Mouse (Mus musculus): ENCODE measurements around the gene Nps.
"Not testable (repeated sequence)": the region's sequence is repeated elsewhere in the genome, so short reads cannot be mapped to it uniquely, and the experiment has no call there.

Gene Nps

GRCm38 (mm10) chr7:135258053-135258753 is at the start of gene Nps:
Gene Nps, plus strand, starts transcription at chr7:135258703.
- not testable (repeated sequence) for DNase-seq

DNA sequence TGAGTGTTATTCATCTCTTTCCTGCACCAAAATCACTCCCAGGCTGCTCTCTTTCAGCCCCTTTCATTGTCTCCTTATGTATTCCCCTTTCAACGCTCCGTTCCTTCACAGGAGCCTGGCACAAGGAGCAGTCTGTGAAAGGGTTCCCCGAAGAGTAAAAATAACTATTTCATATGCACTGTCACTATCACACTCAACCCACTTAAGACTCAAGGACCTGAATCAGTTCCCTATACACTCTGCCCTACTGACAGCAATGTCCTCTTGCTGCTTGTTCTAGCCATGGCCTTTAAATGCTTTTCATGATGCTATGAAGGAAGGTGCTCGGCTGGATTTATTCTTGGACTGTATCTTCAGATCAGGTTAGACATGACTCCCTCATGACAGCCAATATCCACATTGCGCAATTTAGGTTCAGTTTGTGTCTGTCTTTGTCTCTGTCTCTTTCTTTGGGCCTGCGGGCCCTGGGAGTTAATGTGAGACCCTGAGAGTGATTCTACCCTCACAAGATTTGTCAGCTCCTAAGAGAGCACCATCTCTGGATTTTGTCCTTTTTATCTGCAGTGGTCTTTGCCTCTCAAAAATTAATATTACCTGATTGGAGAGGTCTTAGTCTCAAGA is 49.4 kb upstream of the Nps start:
- no peak for DNase-seq

- DNase-seq: no peak
Measured at GRCm38 (mm10) chr7:135210296-135210695, 48.2 kb upstream of the Nps start.

- no peak for DNase-seq
Measured at GRCm38 (mm10) chr7:135210831-135211230, 47.7 kb upstream of the Nps start.

DNA sequence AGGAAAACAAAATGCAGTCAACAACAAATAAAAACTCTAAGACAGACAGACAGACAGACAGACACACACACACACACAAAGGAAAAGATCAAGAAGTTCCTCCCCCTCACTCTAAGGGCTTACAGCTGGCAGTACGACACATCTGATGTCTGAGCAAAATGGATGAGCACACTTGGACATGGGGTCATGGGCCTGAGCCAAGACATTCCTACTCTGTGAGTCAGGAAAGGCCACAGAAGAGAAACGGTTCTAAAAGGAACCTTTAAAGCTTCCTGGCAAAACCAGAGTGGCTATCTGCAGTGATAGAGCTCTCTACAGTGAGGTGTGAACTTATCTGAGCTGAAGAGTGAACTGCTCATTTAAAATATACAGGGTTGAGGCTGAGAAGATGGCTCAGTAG is 46.0 kb upstream of the Nps start:
- DNase-seq: no peak

DNA sequence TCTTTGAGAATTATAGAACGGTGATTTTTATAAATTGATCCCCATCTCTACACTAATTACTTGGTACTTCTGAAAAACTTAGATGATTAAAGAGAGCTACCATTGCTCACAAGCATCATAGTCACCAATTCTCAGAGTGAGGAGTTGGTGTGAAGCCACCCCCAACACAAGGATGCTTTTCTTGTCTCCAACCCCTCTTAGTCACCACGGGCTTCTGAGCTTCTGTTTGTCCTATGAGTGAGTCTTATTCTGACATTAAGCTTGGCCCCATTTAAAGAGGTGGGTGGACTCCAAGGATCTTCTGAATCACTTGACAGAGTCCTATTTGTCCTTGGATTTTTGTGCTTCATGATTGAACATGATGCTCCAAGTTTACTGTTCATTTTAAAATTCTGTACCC is 37.0 kb upstream of the Nps start:
- no peak for DNase-seq

DNA sequence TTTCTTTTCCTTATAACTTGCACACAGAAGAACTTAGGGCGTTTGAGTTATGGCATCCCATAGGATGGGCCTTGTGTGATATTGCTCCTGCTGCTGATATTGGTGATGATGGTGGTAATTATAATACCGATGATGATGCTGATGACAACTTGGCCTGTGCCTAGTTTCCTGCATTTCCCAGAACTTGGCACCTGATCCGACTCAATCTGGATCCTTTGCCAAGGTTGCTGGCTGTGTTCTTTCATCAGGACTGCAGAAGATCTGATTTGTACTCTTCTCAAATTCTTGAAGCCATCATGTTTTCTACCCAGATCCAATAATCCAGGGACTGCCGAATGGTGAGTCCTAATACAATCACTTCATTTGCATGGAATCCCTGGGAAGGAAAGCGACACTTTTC is 32.5 kb upstream of the Nps start:
- no peak for DNase-seq

DNA sequence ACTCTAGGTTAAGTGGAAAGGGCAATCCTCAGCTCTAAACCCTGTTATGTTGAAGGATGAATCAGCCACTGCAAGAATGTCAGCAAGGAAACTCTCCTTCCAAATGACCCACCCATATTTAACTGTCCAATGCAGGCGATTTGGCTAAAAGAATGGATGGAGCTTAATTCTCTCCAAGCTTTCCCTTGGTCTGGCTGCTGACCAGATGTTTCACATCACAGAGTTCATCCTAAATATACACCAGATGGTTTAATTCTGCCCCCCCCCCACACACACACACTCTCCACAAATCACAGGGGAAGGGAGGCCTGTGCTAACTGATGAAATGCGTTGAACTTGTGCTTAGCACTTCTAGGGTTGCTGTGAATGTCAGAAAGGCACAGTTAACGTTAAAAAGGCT is 21.4 kb upstream of the Nps start:
- no peak for DNase-seq

- DNase-seq: no peak
Measured at GRCm38 (mm10) chr7:135239441-135239840, 19.1 kb upstream of the Nps start.

DNA sequence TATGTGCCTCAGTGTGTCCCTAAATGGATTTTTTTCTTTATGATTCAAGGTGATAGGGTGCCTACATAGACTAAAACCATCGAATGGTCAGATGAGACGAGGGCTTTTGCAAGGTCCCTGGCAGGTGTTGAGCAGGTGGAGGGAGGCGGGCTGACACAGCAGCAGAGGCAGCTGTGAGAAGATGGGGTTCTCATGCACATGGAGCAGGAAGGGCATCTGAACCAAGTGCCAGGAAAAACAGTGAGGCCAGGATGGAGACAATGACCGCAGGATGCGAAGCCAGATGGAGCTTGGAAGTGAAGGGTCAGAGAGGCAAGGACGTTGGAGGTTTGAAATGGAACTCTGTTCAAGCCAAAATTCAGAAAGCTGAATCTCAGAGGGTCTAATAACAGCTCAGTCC is 18.5 kb upstream of the Nps start:
- DNase-seq: no peak

DNA sequence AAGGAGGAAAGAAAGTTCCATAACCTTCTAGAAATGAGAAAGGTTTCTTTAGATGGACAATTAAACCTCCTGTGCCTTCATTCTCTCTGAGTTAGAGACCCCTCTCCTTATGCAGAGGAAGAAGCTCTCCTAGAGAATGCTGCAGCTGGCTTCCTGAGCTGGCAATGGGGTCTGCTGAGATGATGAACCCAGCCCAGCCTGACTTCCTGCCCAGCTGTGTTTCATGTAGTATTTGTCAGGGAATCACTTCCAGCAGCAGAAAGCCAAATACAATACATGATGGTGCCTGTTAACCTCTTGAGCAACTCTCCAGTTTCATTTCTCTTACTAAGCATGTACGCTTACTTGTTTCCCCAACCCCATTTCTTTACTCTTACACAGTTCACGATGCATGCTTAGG is 17.9 kb upstream of the Nps start:
- DNase-seq: no peak

DNA sequence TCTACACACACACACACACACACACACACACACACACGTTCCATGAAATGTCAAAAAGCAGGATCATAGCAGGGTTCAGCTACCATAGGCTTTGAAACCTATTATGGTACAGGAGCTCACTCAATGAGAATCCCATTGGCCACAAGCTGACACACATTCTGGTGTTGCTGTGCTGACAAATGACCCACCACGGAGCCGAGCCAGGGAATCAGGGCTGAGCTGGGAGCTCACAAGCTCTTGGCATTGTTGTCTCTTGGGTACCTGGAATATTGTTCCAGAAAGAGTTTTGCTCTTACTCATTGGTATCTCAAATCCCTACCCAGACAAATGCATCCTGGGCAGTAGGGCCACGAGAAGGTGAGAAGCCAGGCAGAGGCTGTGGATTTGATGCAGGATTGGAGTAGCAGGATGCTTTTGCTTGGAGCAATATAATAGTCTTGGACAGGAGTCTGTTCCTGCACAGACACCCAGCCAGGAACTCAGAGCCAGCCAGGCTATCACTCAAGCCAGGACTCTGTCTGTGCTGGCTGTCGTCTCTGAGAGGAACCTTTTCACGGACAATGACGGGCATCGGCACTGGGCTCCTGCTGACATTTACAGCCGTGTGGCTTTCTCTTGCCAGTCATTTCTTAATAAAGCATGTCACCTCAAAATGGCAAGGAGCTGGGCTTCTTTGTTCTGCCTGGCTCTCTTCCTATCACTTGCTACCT is 14.2 kb upstream of the Nps start:
- no peak for DNase-seq

DNA sequence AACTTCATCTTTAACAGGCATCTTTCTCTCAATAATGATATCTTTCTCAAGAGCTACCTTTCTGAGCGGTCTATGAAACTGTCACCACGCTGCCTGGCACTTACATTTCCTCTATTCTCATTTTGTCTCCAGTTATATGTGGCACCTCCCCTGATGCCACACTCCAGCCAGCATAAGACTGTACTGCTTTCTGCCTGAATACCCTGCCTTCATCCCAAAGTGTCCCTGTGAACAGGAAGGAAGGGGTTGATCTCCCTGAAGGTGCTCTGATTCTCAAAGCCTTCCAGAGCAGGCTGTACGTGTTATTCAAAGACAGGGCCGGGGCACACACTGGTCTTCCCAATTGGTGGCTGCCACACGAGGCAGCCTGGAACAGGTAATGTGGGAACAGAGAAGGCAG is 12.1 kb upstream of the Nps start:
- DNase-seq: no peak

- no peak for DNase-seq
Measured at GRCm38 (mm10) chr7:135253249-135253648, 5.3 kb upstream of the Nps start.

- no peak for DNase-seq
Measured at GRCm38 (mm10) chr7:135254423-135254822, 4.1 kb upstream of the Nps start.

DNA sequence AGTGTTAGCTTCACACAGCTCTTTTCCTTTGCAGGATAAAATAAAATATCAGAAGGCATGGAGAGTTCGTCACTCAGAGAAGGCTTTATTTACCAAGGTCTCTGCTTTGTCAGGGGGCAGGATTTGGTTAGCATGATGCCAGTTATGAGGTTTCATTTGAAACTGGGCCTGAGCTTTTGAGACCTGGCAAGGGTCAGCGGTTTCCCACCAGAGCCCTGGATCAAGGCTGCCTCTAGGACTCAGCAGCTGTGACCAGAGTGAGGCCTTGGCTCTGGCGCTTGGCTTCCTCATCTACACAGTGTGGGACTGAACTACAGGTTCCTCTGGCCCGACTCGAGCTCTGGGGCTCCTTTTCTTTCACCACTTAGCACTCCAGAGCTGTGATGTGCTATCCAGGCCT is 12.5 kb downstream of the Nps start:
- no peak for DNase-seq

- DNase-seq: no peak
Measured at GRCm38 (mm10) chr7:135283212-135283611, 24.7 kb downstream of the Nps start.

- DNase-seq: no peak
Measured at GRCm38 (mm10) chr7:135289976-135290375, 31.5 kb downstream of the Nps start.

DNA sequence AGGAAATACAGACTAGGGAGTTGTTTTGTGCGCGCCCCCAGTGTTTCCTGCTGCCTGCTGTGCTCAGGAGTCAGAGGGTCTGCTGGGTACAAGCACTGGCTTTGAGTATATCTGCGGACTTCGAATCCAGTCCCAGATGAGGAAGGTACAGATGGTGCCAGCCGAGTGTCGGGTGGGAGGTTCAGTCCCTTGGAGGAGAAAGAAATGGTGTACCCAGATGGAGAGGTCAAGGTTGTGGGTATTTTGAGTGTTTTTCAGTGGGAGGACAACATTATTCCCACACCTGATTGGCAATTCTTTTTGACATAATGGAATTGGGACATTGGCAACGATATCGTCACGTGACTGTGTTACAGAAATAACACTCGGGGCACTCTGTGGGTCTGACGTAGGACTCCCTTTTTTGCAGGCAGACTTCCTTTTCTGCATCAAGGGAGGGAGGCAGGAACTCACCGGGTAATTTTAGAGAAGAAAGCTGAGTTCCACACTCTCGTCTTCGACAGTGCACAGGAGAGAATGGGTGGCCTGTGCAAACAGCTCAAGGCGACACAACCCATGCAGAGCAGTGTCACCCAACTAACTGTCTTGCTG is 33.2 kb downstream of the Nps start:
- DNase-seq: no peak

- no peak for DNase-seq
Measured at GRCm38 (mm10) chr7:135294498-135294897, 36.0 kb downstream of the Nps start.

DNA sequence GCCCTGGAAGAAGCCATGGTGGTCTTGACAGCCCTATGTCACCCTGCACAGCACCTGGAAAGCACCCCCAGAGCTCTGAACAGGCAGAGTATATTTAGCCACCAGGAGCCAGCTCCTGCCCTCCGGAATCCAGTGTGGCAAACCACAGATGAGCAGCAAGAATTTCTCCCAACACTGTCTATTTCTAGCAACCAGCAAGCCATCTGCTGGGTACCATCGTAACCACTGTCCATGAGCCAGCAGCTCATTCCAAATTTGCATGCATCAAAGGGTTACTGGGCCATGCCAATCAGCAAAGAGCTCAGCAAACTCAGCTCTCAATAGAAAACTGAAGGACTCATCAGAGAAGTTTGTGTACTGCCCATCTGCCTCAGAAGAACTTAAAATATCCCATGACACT is 46.0 kb downstream of the Nps start:
- DNase-seq: no peak
